Mouse (Mus musculus) midbrain, embryonic 14.5 days (tissue): ENCODE data around the gene BC055324. TPM values are rescaled to one million over a fixed set of nuclear protein-coding genes. Genes with fewer than 3 reads are reported as not detected.

Experiments used
- ATAC-seq: fragments of 200-750 bp; cut with Nextera tagmentation; 2 replicates; pipeline ENCODE4 v1.8.0; 2017; ENCODE audit warnings: moderate number of reproducible peaks, moderate library complexity; ENCODE audit not compliant: low FRiP score, low TSS enrichment
- DNase-seq: peaks from one replicate; pipeline ENCODE4 v3.0.0-alpha.2; 2015
- H3K27ac ChIP-seq: fragments of 300-500 bp; sonication (generic); replicated peaks from 2 replicates; pipeline ENCODE4 v1.5.1; 2014; ENCODE audit warnings: mild to moderate bottlenecking, low read depth, low read length, moderate library complexity
- H3K27me3 ChIP-seq: fragments of 300-500 bp; sonication (generic); 2 replicates; pipeline ENCODE4 v1.6.1; 2014; ENCODE audit warnings: low read length, control low read depth, mixed read lengths; ENCODE audit not compliant: control insufficient read depth, insufficient read depth
- H3K36me3 ChIP-seq: fragments of 300-500 bp; sonication (generic); 2 replicates; pipeline ENCODE4 v1.6.1; 2014; ENCODE audit warnings: low read length, control low read depth; ENCODE audit not compliant: control insufficient read depth, insufficient read depth
- H3K4me1 ChIP-seq: fragments of 300-500 bp; sonication (generic); 2 replicates; pipeline ENCODE4 v1.6.1; 2014; ENCODE audit warnings: mild to moderate bottlenecking, antibody characterized with exemption, low read length, control low read depth; ENCODE audit not compliant: control insufficient read depth, insufficient read depth
- H3K4me2 ChIP-seq: fragments of 300-500 bp; sonication (generic); 2 replicates; pipeline ENCODE4 v1.6.1; 2014; ENCODE audit warnings: mild to moderate bottlenecking, low read length, moderate library complexity
- H3K4me3 ChIP-seq: fragments of 300-500 bp; sonication (generic); replicated peaks from 2 replicates; pipeline ENCODE4 v1.5.1; 2014; ENCODE audit warnings: low read depth, low read length
- H3K9ac ChIP-seq: fragments of 300-500 bp; sonication (generic); replicated peaks from 2 replicates; pipeline ENCODE4 v1.6.1; 2014; ENCODE audit warnings: mild to moderate bottlenecking, low read length, moderate library complexity
- H3K9me3 ChIP-seq: fragments of 300-500 bp; sonication (generic); 2 replicates; pipeline ENCODE4 v1.6.1; 2016; ENCODE audit warnings: low read length, control low read depth, mixed read lengths; ENCODE audit not compliant: control insufficient read depth
- WGBS: fragments of 180-500 bp; shearing (Covaris S2); extraction: QIAGEN DNeasy Blood & Tissue Kit; methylation state at CpG from one replicate; pipeline ENCODE4 v1.1.7; 2014; 5-methylcytosine and 5-hydroxymethylcytosine counted together
- polyA plus RNA-seq: library from polyadenylated mRNA; unstranded; fragments of >200 nt; fragmentation: Nextera tagmentation; extraction: Ambion mirVana; gene quantifications from 2 replicates; pipeline ENCODE4 v1.2.1, GENCODE M21; 2014

BC055324 gene
- polyA plus RNA-seq, 1 experiment from 2014 or later: 8.3 TPM

- ATAC-seq (peak; percentile 94), DNase-seq (peak; percentile 96)
- Histone ChIP-seq H3K4me2 (peak overlapping the region; percentile 80), H3K9me3 (no peaks in the 10 kb centered on the region), H3K27ac (peak overlapping the region; percentile 86), H3K9ac (peak overlapping the region; percentile 96), H3K4me1 (peaks cover 12% of the 10 kb centered on the region), H3K4me3 (peak overlapping the region; percentile 93), H3K36me3 (peaks cover 16% of the 10 kb centered on the region), H3K27me3 (no peaks in the 10 kb centered on the region)
- under 1% methylated on average over 77 of the region's 77 CpGs for WGBS
Observed at GRCm38 (mm10) chr1:163929636-163930457, 64.7 kb downstream of the BC055324 start.

GRCm38 (mm10) chr1:163928846-163929245 lies 65.8 kb downstream of the BC055324 start, which contains the start of gene Scyl3:
Gene Scyl3 (plus strand): TSS chr1:163929100.
- peak within 1 kb of the TSS; percentile 96 for H3K9ac ChIP-seq
- DNase-seq (peak; percentile 3), ATAC-seq (no peak)
- H3K4me2 ChIP-seq: peak within 1 kb of the TSS; percentile 80
- peak within 1 kb of the TSS; percentile 93 for H3K4me3 ChIP-seq
- H3K4me1 ChIP-seq: peaks cover 12% of the 10 kb centered on the region
- H3K27me3 ChIP-seq: no peaks in the 10 kb centered on the region
- H3K9me3 ChIP-seq: no peaks in the 10 kb centered on the region
- H3K36me3 ChIP-seq: peaks cover 8% of the 10 kb centered on the region
- 69% methylated on average over 7 of the region's 7 CpGs for WGBS
- peak within 1 kb of the TSS; percentile 86 for H3K27ac ChIP-seq

- Histone ChIP-seq H3K4me1 (peaks cover 3% of the 10 kb centered on the region; the same call in 1 of the 2 replicates), H3K9me3 (no peaks in the 10 kb centered on the region), H3K9ac (no peak overlapping the region), H3K4me3 (no peak overlapping the region), H3K27me3 (no peaks in the 10 kb centered on the region), H3K4me2 (no peak overlapping the region), H3K36me3 (no peaks in the 10 kb centered on the region), H3K27ac (no peak overlapping the region)
- DNase-seq (no peak), ATAC-seq (no peak)
- 94% methylated on average over 8 of the region's 8 CpGs for whole genome bisulfite sequencing
Observed at GRCm38 (mm10) chr1:163924093-163924492, 70.5 kb downstream of the BC055324 start.

- Histone ChIP-seq H3K27me3 (no peaks in the 10 kb centered on the region), H3K9ac (no peak overlapping the region), H3K27ac (no peak overlapping the region), H3K4me3 (no peak overlapping the region), H3K4me1 (no peaks in the 10 kb centered on the region), H3K4me2 (no peak overlapping the region), H3K9me3 (no peaks in the 10 kb centered on the region), H3K36me3 (peaks cover 33% of the 10 kb centered on the region)
- WGBS: 97% methylated on average over 5 of the region's 5 CpGs
- DNase-seq (no peak), ATAC-seq (no peak)
Observed at GRCm38 (mm10) chr1:163917349-163918160, 77.0 kb downstream of the BC055324 start.

GRCm38 (mm10) chr1:163911981-163912380 lies 82.6 kb downstream of the BC055324 start:
- H3K9ac ChIP-seq: no peak overlapping the region
- 93% methylated on average over 11 of the region's 11 CpGs for WGBS

GRCm38 (mm10) chr1:163910785-163911184 lies 83.8 kb downstream of the BC055324 start:
- H3K36me3 ChIP-seq: peaks cover 11% of the 10 kb centered on the region; the same call in 1 of the 2 replicates
- H3K9me3 ChIP-seq: no peaks in the 10 kb centered on the region
- no peak overlapping the region for H3K27ac ChIP-seq
- no peak overlapping the region for H3K4me3 ChIP-seq
- WGBS: 95% methylated on average over 9 of the region's 9 CpGs
- no peak overlapping the region for H3K4me2 ChIP-seq
- H3K4me1 ChIP-seq: no peaks in the 10 kb centered on the region
- H3K27me3 ChIP-seq: no peaks in the 10 kb centered on the region
- ATAC-seq: no peak
- no peak overlapping the region for H3K9ac ChIP-seq
- no peak for DNase-seq

More at GRCm38 (mm10) chr1:163911981-163912380, 82.6 kb downstream of the BC055324 start:
- ATAC-seq (no peak), DNase-seq (no peak)
- H3K27me3 ChIP-seq: no peaks in the 10 kb centered on the region
- H3K4me3 ChIP-seq: no peak overlapping the region
- H3K4me2 ChIP-seq: no peak overlapping the region
- peaks cover 23% of the 10 kb centered on the region for H3K36me3 ChIP-seq
- H3K27ac ChIP-seq: no peak overlapping the region
- H3K4me1 ChIP-seq: no peaks in the 10 kb centered on the region
- H3K9me3 ChIP-seq: no peaks in the 10 kb centered on the region

- Histone ChIP-seq H3K9ac (no peak overlapping the region), H3K4me1 (no peaks in the 10 kb centered on the region), H3K27ac (no peak overlapping the region), H3K36me3 (0 out of 2 replicates have a peak, but pooled peaks cover 8% of the 10 kb centered on the region), H3K4me3 (no peak overlapping the region), H3K4me2 (no peak overlapping the region), H3K9me3 (no peaks in the 10 kb centered on the region), H3K27me3 (no peaks in the 10 kb centered on the region)
- DNase-seq (peak; percentile 85), ATAC-seq (no peak)
- WGBS: 8% methylated on average over 2 of the region's 2 CpGs
Observed at GRCm38 (mm10) chr1:163910343-163910742, 84.3 kb downstream of the BC055324 start.

GRCm38 (mm10) chr1:163908389-163908788 lies 86.2 kb downstream of the BC055324 start:
- WGBS: 60% methylated on average over 11 of the region's 11 CpGs
- no peaks in the 10 kb centered on the region for H3K9me3 ChIP-seq
- H3K4me3 ChIP-seq: no peak overlapping the region
- 0 out of 2 replicates have a peak, but pooled peaks cover 6% of the 10 kb centered on the region for H3K36me3 ChIP-seq
- H3K4me1 ChIP-seq: no peaks in the 10 kb centered on the region
- H3K27me3 ChIP-seq: no peaks in the 10 kb centered on the region
- H3K9ac ChIP-seq: no peak overlapping the region
- H3K4me2 ChIP-seq: no peak overlapping the region
- peak; percentile 12 for DNase-seq
- H3K27ac ChIP-seq: no peak overlapping the region
- ATAC-seq: no peak
